Mouse (Mus musculus) right cerebral cortex, adult 2 months (tissue): ENCODE measurements at regions not wholly inside any gene's neighbourhood (a gene's known extent, or its start where the extent isn't known, plus 50 kb on each side); places are given as distances from the start of the nearest gene placed in this dataset.

ENCODE experiments used
- DNase-seq, 2 experiments: peaks; one replicate each; pipeline ENCODE4 v3.0.0; 2021 to 2022; ENCODE audit warnings: low spot score in 2 of 2

DNA sequence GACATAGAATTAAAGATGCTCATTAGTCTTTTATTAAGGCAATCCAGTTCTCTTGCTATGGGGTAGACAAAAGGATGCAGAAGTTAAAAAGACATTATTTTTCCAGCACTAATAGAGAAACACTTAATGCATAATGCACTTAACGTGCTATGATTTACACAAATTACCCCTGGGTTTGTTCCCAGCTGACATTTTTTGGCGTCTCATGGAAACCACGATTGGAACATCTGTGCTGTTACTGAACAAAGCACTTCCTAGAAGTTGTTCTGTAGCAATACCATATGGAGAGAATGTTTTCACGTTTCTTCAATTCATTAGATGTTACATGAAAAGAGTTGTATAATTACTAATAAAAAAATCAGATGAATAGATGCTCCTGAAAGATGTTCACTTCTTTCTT lies 635.2 kb downstream of the Gm597 start:
- no peak for DNase-seq

DNA sequence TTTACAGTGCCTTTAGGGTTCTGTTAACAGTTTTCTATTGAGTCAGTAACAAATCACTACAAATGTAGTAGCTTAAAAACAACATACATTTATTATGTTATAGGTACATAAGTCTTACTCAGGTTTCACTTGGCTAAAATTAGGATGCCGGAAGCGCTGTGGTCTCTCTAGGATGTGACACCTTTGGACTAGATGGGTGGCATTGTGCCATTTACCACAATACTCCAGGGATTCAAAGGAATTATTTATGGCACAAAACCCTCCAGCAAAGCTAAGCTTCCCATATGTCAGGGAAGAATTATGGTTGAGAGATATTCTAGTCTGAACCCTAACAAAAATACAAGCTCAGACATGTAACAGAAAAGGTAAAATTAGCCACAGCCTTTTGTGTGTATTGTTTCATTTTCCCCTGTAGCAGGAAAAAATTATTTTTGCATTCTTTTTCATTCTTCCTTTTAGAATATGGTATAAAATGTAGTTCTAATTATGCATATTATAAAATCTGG lies 678.0 kb downstream of the Gm597 start:
- DNase-seq = peak; percentile 4 to 7

- no peak for DNase-seq
Observed at GRCm38 (mm10) chr1:28084456-28084855, 695.6 kb downstream of the Gm597 start.

DNA sequence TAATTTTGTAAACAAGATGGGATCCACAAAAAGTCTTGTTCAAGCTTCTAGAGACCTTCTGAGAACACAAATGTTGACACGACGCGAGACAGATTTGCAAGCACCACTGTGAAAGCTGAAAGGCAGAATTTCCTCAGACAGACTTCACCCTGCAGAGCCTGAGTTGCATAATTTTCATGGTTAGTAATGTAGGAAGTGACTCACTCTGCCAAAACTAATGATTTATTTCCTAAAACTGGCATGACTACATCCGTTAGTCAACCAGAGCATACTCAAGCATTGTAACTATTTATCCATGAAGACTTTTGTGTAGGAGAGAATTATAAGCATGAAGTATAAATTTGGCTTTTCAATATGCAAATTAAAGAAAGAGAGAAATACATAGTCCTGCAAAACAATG lies 726.1 kb downstream of the Gm597 start:
- no peak for DNase-seq

DNA sequence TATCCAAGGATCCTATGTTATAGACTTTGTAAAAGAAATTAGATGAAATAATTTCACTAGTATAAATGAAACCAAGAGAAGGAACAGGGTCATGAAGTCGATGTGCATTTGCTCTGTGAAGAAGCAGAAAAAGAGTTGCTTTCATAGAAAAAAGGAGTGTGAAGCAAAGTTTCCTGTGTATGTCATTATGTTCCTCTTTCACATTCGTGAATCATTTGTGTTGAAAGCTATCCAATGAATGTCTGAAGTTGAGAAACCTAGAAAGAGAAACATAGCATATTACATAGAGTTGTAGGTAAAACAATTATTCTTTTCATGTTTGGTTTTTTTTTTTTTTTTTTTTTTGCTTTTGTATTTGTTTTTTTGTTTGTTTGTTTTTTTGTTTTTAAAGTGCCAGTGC lies 732.1 kb downstream of the Gm597 start:
- DNase-seq = no peak

DNA sequence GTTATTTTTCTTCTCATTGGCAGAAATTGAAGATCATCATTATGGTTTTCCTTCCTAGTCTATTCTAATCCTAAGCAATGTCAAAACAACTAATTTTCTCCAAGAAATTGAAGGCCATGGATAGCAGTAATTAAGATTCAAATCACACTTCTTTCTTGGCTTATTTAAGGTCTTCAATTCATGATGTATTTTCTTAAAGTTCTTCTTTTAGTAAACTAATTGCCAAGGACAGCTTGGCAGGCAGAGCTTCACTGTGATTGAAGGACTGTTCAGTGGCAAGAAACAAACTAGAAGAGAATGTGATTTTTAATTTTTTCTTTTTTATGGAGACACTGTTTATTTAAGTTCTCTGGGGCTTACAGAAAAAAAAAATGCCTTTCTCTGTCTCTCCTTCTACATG lies 732.7 kb downstream of the Gm597 start:
- no peak for DNase-seq

- DNase-seq = no peak
Observed at GRCm38 (mm10) chr1:28045695-28046094, 734.4 kb downstream of the Gm597 start.

DNA sequence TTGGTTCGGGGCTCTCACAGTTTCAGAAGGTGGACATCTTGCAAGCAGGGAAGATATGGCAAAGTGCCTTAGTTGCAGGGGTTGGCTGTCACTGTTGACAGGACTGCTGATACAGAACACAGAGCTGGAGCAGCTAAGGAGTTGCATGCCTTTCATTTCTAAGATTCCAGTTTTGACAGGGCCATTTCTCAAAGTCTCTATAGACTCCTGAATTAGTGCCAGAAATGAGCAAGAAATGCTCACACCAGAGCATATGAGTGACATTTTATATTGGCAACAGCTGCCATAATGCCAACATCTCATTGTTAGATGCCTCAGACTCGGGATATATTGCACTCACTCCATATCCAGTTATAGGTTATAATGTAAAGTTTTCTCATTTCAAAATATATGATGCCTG lies 754.3 kb downstream of the Gm597 start:
- DNase-seq = no peak

- DNase-seq = no peak
Observed at GRCm38 (mm10) chr1:27998434-27998833, 781.6 kb downstream of the Gm597 start.

DNA sequence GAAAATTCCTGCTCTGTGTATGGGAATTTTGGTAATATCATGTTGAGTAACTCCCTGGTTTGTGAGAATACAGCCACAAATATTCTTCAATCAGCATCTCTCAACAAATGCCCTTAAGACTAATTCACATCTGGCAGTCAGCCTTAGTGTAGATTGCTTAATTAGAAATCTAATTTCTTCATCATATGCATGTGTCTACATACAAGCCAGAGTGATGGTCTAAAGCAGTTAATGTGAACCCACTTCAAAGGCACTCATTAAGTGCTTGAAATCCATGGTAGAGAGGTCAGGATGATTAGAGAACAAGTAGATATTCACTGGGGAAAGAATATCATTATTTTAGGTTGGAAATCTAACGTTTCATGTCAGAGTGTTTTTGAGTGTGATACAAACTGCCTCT lies 816.7 kb downstream of the Gm597 start:
- no peak for DNase-seq
